Mouse (Mus musculus): Measurements from ENCODE around the gene Cpne4.

DNA sequence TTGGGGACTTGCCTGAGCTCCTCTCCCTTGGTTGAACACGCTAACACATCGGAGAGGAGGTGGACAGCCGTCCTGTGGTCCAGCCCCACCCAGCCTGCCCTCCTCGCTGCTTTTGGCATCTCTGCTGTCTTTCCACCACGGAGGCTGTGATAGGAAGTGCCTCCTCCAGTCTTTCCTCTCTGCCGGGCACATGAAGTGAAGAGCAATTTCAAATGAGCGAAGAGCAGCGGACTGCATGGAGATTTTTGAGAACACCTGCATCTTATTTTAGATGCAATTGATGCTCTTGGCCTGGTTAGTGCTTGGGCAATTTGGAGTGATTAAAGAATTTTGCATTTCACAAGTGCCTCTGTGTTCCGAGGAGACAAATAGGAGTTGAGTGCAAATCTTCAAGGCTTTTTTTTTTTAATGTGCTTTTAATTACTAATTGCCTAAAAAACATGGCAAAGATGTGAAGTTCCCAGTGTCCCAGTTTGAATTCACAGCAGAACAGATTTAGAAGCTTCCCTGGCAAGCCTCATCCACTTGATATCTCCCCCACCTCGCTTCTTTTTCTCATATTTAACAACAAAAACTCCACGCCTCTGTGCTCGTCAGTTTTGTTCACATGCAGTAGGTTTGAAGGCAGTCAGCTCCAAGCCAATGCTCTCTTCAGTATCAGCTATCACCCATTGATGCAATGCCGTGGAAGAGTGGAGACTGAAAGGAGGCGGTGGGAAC lies 195.7 kb downstream of the Cpne4 start:
- TF ChIP-seq POLR2A (IDR thresholded peaks at IDR 0.05; ENCODE audit: low read depth, low read length) (no peak), CTCF (IDR thresholded peaks at IDR 0.05; ENCODE audit: extremely low read depth, insufficient read depth, insufficient read length, insufficient replicate concordance) (no peak)
